Mouse (Mus musculus) frontal cortex, postnatal 14 days (tissue): ENCODE measurements around the gene Sgsh.
"Not testable (repeated sequence)": the region's sequence is repeated elsewhere in the genome, so short reads cannot be mapped to it uniquely, and the experiment has no call there.

ENCODE experiments used
- DNase-seq, 2 experiments: peaks; one replicate each; pipeline ENCODE4 v3.0.0; 2022; ENCODE audit warnings: low spot score in 2 of 2

Gene Sgsh

DNA sequence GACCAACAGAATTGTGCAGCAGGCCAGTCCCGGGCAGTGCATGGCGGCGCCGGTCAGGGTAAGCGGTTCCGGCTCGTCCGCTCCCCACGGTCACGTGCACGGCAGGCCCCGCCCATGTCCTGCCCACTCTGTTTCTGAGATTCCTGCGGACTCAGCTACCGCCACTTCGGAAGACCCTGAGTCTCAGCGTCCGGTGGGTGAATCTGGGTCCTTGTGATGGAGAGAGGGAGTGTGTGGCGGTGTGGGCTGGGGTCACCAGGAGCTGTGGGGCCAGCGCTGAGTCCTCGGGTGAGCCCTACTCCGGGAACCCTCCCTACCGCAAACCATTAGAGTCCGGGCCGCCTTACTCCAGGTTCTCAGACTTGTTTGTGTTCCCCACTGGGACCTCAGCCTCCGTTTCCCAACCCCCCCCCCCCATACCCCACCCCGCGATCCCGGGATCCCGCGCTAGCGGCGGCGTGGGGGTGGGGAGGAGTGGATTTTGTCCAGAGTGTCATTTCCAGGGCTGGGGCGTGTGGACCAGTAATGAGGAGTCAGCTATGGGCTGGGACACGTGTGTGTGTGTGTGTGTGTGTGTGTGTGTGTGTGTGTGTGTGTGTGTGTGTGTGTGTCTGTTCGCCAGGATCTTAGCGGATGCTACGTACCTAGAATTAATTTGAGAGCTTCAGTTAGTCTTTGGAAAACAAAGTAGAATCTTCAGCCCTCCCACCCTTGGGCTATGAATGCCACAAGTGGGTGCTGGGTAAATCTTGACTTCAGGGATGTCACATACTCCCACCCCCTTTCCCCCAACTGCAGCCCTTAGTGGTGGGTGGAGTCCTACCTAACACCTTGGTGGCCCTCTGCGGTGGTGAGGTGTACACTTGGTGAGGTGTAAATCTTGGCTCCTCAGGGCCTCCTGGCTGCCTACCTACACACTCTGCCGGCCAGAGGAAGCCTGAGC is at the start of gene Sgsh, which contains the start of gene Slc26a11:
Gene Sgsh (minus strand): TSS at position 94 of the 943 bp plus-strand sequence.
Gene Slc26a11 (plus strand): TSS at position 115 of the 943 bp plus-strand sequence.
- peak; percentile 43 to 66 for DNase-seq

- no peak for DNase-seq
These were observed 49.3 kb upstream of the Sgsh start for GRCm38 (mm10) chr11:119404627-119405026.

- DNase-seq, result no peak
These were observed 47.3 kb upstream of the Sgsh start for GRCm38 (mm10) chr11:119402501-119403160.

DNA sequence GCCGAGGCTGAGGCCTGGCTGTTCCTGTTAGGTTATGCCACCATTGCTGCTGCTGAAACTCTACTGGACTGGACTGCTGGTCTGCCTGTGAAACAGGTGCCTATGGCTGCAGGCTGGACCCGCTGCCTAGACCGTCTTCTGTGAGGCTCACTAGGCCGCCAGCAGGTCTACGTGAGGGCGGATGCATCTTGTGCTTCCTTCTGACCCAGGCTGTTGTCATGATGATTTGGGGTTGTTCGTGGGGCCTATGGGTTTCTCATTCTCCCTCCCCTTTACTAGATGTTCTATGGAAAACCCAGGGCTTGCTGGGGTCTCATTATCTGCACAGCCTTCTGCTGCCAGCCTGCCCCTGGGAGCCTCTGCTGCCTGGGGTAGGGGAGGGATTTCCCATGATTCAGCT is 41.1 kb upstream of the Sgsh start:
- DNase-seq, result no peak

DNA sequence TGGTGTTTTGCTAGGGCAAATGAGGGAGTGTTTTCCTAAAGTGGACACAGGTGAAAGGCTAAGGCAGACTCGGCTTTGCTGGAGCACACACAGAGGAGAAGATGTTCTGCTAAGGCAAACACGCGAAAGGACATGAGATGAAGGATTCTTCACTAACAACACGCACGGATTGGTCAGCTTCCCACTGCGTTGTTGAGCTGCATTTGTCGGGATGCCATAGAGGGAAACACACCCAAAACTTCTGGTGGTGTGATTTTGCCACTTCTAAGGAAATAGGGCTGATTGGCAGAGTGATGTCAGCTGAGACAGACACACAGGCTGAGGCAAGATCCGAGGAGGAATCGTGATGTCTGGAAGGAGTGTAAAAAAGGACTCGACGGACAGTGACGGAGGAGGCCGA is 40.6 kb upstream of the Sgsh start:
- DNase-seq, result no peak

DNA sequence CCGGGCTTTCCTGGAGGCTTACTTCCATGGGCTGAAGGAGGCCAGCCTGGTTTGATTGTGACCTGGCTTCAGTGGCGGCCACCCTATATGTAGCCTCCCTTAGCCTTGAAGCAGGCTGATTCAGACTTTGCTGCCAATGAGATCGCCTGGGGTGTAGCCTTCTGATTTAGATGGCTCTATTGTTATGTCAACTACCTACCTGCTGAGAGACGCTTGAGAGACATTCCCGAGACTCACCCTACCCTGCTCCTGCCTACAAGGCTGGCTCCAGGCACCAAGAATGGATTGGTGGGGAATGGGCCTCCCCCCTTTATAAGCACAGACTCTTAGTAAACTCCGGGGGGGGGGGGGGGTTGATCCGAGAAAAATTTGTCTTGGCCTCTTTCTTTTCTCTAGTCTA is 40.1 kb upstream of the Sgsh start:
- no peak for DNase-seq

GRCm38 (mm10) chr11:119394210-119394609 is 38.9 kb upstream of the Sgsh start:
- DNase-seq, result no peak

DNA sequence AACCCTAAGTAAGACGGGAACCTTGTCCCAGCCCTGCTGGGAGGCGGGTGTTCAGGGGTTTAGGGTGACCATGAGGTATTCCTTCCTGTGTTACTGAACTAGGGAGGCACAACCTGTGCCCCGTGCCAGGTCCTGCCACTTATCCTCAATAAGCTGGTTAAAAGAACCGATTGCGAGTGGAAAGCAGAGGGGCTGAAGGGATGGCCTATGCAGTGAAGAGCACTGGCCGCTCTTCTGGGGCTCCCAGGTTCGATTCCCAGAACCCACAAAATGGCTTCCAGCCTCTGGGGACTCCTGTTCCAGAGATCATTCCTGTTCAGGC is 38.1 kb upstream of the Sgsh start:
- DNase-seq, result no peak

GRCm38 (mm10) chr11:119392800-119393482 is 37.6 kb upstream of the Sgsh start, which contains the start of gene Rnf213:
Gene Rnf213, plus strand, starts transcription at chr11:119393100.
- DNase-seq, result peak; percentile 10 to 13

GRCm38 (mm10) chr11:119392001-119392614 is 36.8 kb upstream of the Sgsh start:
- no peak for DNase-seq

GRCm38 (mm10) chr11:119391386-119392000 is 36.2 kb upstream of the Sgsh start:
- DNase-seq, result no peak

DNA sequence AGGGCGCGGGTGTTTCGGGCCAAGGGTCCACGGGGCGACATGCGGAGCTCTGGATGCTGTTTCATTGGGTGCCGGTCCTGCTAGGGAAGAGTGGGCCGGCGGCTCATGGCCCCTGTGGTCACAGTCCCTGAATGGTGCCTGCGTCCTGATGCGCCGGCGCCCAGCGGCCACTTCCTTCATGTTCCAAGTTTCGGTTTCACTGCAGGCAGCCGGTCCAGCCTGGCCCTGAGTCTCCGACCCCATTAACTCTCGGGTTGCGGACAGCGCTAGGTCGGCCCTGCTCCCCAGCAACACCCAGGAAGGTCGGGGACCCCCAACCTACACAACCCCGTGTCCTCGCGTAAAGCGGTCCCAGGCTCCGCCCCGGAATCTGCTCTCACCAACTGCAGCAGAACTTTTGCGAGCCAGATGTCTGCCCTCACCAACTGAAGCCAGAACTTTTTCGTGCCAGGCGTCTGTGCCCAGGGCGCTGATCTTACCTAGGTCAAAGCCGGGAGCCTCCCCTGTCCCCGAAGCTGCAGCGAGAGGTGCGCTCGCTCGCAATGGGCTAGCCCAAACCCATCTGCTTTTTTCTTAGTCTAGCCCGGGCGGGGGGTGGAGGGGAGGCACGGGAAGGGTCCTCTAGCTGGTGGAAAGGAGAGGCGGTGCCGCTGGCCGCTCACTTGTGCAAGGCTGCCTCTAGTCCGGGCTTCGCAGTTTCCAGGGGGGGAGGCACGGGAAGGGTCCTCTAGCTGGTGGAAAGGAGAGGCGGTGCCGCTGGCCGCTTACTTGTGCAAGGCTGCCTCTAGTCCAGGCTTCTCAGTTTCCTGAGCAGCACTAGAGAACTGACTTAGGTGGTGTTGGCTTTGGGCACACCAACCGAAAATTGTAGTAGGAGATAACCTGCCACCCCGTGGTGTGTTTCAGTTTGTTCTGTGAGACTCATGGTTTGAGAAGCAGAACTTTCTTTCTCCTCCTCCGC is 35.2 kb upstream of the Sgsh start:
- DNase-seq, result peak; percentile 20 to 24

DNA sequence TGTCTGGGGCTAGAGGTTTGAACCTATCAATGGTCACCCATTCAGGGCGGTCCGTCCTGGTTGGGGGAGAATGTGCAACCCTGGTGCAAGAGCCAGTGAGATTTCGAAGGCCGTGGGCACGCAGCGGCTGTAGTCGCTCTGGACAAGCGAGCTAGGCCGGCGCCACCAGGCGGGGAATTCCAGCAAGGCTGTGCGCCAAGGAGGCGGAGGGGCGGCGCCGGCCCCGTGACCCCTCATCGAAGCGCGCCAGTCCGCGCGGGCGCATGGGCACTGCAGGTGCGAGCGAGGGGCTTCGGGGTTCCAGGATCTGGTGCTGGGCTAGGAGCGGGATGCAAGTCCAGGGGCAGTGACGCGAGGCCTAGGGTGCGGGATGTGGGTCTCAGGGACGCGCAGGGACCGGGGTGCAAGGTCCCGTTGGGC is 34.5 kb upstream of the Sgsh start:
- peak; percentile 17 to 26 for DNase-seq

DNA sequence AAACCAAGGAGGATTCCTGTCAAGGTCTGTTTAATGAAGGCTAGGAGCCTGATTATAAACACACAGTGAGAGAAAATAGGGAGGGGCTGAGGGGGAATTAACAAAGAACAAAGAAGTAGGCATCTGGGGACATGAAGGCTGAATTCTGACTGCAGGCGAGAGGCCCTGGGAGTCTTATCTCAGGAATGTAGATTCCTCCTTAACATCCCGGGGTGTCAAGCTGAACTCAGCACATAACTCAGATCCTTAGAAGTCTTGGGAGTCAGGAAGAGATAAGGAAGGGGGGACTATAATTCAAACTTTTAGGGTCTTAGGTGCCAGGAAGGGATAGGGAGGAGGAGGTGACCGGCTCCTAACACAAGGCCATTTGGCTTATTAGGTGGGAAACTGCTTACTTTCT is 31.9 kb upstream of the Sgsh start:
- DNase-seq, result not testable (repeated sequence)

- no peak for DNase-seq
These were observed 31.0 kb upstream of the Sgsh start for GRCm38 (mm10) chr11:119386306-119386705.

DNA sequence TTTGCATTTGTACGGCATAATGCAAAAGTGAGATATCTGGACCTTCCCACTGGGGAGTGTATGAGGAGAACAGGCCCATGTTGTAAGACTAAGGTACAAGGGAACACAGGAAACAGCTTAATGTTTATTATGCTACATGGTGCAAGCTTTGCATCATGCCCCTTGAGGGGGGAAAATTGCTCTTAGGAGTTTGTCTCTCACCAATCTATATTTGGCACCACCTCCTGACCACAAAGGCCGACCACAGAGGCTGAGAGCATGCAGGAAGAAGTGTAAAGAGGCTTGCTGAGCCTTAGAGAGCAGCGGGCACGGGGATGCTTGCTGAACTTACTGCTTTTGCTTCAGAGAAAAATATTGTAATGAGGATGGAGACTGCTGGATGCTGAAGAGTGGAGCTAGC is 29.6 kb upstream of the Sgsh start:
- no peak for DNase-seq

DNA sequence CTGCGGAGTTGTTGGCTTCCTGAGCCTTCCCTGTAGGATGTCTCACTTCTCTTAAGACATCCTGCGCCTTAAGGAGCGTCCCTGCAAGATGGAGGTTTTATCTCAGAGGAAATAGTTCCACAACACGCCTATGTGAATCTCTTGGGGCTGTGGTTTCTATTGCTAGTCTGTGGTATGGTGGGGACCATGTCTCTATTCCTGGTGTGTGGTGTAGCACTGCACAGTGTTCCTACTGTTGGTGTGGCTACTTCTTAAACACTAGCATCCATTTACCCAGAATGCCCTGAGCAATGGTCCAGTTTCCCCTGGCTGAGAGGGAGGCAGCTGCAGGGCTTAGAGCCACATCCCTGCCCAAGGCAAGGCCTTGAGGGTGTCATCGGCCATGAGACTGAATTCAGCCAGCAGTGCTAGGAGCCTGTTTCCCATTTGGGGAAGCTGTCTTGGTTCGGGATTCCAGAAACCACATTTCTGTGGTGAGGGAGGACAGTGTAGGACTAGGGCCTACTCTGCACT is 27.1 kb upstream of the Sgsh start:
- DNase-seq, result no peak

DNA sequence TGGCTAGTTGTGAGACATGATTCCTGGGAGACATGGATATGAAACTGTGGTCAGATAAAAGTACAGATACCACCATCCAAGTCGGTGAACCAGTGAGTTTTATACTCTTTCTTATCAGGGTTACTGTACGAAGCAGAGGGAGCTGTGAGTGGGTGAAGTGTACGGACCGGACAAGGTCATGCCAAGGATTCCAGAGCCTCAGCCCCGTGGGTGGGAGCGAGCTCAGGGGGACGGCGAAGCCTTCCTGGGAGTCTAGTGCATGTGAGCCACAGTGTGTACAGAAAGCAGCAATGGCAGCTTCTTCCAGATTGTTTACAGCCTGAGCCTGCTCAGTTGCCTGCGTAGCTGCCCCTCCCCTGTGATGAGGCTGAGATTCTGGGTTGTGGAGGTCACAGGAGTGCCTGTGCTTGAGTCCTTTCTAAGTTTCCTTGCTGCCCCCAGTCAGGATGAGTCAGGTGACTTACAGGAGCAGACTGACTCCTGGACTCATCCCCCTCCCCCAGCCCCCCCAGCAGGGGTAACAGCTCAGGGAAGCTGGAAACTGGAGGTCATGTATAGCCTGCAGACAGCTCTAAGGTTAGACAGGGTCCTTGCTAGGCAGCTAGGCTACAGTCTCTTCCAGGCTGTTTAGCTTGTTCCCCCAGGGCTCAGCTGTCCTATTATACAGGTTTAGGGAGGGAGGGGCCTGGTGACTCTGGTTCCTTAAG is 26.4 kb upstream of the Sgsh start:
- no peak for DNase-seq

GRCm38 (mm10) chr11:119378551-119378950 is 23.2 kb upstream of the Sgsh start:
- DNase-seq, result no peak
